Mouse (Mus musculus): ENCODE measurements around the gene Gm7945. TPM values are rescaled to one million over a fixed set of nuclear protein-coding genes. Genes with fewer than 3 reads are reported as not detected.
"Not testable (repeated sequence)": the region's sequence is repeated elsewhere in the genome, so short reads cannot be mapped to it uniquely, and the experiment has no call there.

Gene Gm7945
- polyA plus RNA-seq (2012; rRNA removed) = not detected in 2 replicates

DNA sequence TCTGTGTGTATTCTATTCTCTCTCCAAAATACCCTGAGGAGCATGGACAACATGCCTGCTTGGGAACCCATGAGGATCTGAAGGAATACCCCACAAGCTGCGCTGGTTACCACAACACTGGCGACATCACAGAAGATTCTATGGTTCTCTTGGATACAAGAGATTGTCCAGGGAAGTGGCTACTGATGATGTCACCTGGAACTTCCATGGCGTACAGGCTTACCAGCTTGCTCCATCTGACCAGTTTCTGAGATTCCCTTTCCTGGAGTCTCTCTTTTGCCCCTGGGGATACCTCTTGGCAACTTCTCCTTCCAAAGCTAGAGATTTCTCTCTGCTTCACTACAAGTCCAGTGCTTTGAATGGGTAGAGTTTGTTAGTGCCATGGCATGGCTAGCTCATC lies at the start of gene Gm7945:
Gm7945 (minus strand) TSS at position 101 of the 400 bp plus-strand sequence.
- not testable (repeated sequence) for DNase-seq (ENCODE audit: extremely low spot score in 1 of 2, low spot score in 1 of 2)

GRCm38 (mm10) chr14:41425393-41426075 lies 39.4 kb upstream of the Gm7945 start:
- DNase-seq (ENCODE audit: extremely low spot score in 1 of 2, low spot score in 1 of 2) = peak in 1 of 2 experiments; percentile 27

- not testable (repeated sequence) for DNase-seq (ENCODE audit: extremely low spot score in 1 of 2, low spot score in 1 of 2)
These were observed 38.5 kb upstream of the Gm7945 start for GRCm38 (mm10) chr14:41424694-41425093.

DNA sequence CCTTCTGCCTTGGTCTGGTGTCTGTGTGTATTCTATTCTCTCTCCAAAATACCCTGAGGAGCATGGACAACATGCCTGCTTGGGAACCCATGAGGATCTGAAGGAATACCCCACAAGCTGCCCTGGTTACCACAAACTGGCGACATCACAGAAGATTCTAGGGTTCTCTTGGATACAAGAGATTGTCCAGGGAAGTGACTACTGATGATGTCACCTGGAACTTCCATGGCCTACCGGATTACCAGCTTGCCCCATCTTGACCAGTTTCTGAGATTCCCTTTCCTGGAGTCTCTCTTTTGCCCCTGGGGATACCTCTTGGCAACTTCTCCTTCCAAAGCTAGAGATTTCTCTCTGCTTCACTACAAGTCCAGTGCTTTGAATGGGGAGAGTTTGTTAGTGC lies 22.0 kb upstream of the Gm7945 start, which contains the start of gene Gm6482:
Gm6482 (minus strand) TSS at position 101 of the 400 bp plus-strand sequence.
- DNase-seq (ENCODE audit: extremely low spot score in 1 of 2, low spot score in 1 of 2) = not testable (repeated sequence)

DNA sequence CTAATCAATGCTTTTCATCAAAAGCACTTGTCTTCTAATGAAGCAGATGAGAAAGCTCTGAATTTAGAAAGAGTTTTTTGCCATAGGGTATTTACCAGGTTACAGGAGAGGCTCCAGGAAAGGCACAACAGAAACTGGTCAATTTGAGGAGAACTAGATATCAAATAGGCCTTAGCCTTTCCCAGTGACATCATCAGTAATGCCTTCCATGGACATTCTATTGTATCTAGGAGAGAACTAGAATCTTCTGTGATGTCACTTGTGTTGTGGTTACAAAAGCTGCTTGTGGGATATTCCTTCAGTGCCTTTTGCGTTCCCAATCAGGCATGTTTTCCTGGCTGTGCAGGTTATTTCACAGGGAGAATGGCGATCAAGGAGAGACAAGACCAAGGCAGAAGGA lies 37.9 kb downstream of the Gm7945 start, which contains the start of gene Gm5798:
Gm5798 (plus strand) TSS at position 301 of the 400 bp plus-strand sequence.
- not testable (repeated sequence) for DNase-seq (ENCODE audit: extremely low spot score in 1 of 2, low spot score in 1 of 2)

Other genes with a start within 250 kb of the Gm7945 start
- not detected in 2 replicates for gene Mbl1, start 234.9 kb downstream of the Gm7945 start, polyA plus RNA-seq (2012; rRNA removed)
- not detected in 2 replicates for gene Sftpd, start 201.2 kb downstream of the Gm7945 start, polyA plus RNA-seq (2012; rRNA removed)
- gene Gm2832, start 107.6 kb downstream of the Gm7945 start, polyA plus RNA-seq (2012; rRNA removed) = 0.06 TPM in 1 of 2 replicates, not detected in the other
- not detected in 2 replicates for gene Gm5798, start 37.8 kb downstream of the Gm7945 start, polyA plus RNA-seq (2012; rRNA removed)
- gene Gm6482, start 21.9 kb upstream of the Gm7945 start, polyA plus RNA-seq (2012; rRNA removed) = not detected in 2 replicates
- not detected in 2 replicates for gene Gm7954, start 67.1 kb upstream of the Gm7945 start, polyA plus RNA-seq (2012; rRNA removed)
- gene Gm3486, start 103.1 kb upstream of the Gm7945 start, polyA plus RNA-seq (2012; rRNA removed) = not detected in 2 replicates
- gene Gm7970, start 169.2 kb upstream of the Gm7945 start, polyA plus RNA-seq (2012; rRNA removed) = not detected in 2 replicates
- gene 1700049E17Rik2, start 186.8 kb upstream of the Gm7945 start, polyA plus RNA-seq (2012; rRNA removed) = not detected in 2 replicates
- not detected in 2 replicates for gene Gm3072, start 238.2 kb upstream of the Gm7945 start, polyA plus RNA-seq (2012; rRNA removed)

All from frontal cortex, adult 2 months (tissue).